Mouse (Mus musculus) lung, postnatal 0 days (tissue): Measurements from ENCODE around the gene Cmtm6.

Source experiments
- CTCF ChIP-seq: IDR thresholded peaks from 2 replicates; pipeline ENCODE4 v1.5.1; 2016; ENCODE audit warnings: antibody characterized with exemption, mild to moderate bottlenecking
- EP300 ChIP-seq: IDR thresholded peaks from 2 replicates; pipeline ENCODE4 v1.6.1; 2016; ENCODE audit warnings: antibody characterized with exemption, mild to moderate bottlenecking, control low read depth

DNA sequence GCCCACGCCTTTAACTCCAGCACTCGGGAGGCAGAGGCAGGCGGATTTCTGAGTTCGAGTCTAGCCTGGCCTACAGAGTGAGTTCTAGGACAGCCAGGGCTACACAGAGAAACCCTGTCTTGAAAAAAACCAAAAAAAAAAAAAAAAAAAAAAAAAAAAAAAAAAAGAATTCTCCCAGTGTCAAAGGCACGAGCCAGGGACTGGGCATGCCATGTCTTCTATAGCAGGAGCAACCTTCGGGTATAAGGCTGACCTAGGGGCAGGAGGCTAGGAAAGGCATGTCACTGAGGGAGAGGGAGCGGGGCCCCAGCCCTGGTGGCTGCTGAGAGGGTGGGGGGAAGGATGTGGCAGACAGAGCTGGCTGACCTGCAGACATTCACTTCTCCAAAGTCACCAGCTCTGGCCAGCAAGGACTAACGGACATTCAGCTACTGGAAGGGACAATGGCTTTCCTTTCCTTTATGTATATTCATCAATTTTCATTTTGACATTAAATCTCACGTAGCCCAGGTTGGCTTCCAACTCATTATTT is 62.9 kb downstream of the Cmtm6 start:
- no peak for TF ChIP-seq CTCF
- no peak for TF ChIP-seq EP300
